Mouse (Mus musculus): ENCODE data around the gene Fis1.

DNA sequence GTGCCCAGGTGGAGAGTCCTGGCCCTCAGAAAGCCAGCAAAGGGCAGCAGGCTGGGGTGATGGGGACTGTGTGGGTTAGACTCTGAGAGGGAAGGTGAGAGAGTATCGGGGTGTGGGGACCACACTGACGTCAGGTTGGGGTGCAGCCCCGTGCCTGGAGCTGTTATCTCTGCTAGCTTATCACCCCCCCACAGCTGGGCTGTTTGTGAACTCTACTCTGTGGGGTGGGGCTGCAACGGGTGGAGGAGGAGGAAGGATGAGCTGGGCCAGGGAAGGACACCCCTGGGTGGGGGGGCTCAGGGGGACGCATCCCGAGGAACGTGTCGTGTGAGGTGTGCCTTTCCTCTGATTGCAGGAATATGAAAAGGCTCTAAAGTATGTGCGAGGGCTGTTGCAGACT is 12.1 kb downstream of the Fis1 start:
- TF ChIP-seq CTCF (conservative IDR thresholded peaks at IDR 0.05; ENCODE audit: low read length) (no peak), POU5F1 (IDR thresholded peaks at IDR 0.05; ENCODE audit: borderline replicate concordance, low read length) (no peak)
